Mouse (Mus musculus) midbrain, embryonic 10.5 days (tissue): ENCODE data around the gene Krt18. TPM values are rescaled to one million over a fixed set of nuclear protein-coding genes. Genes with fewer than 3 reads are reported as not detected.

Experiments
- DNase-seq: peaks from one replicate; pipeline ENCODE4 v3.0.0-alpha.2; 2017; ENCODE audit warnings: low spot score
- H3K27ac ChIP-seq: fragments of 300-500 bp; sonication (generic); replicated peaks from 2 replicates; pipeline ENCODE4 v1.5.1; 2016; ENCODE audit warnings: mild to moderate bottlenecking
- H3K27me3 ChIP-seq: fragments of 300-500 bp; sonication (generic); 2 replicates; pipeline ENCODE4 v1.6.1; 2016; ENCODE audit warnings: low read depth, mild to moderate bottlenecking; ENCODE audit not compliant: poor library complexity, severe bottlenecking
- H3K36me3 ChIP-seq: fragments of 300-500 bp; sonication (generic); 2 replicates; pipeline ENCODE4 v1.6.1; 2016; ENCODE audit warnings: mild to moderate bottlenecking, moderate library complexity
- H3K4me1 ChIP-seq: fragments of 300-500 bp; sonication (generic); 2 replicates; pipeline ENCODE4 v1.6.1; 2016
- H3K4me3 ChIP-seq: fragments of 300-500 bp; sonication (generic); 2 replicates; pipeline ENCODE4 v1.5.1; 2016; ENCODE audit warnings: mild to moderate bottlenecking, moderate library complexity
- H3K9me3 ChIP-seq: fragments of 300-500 bp; sonication (generic); replicated peaks from 2 replicates; pipeline ENCODE4 v1.6.1; 2016; ENCODE audit warnings: mild to moderate bottlenecking
- WGBS: fragments of 180-500 bp; shearing (Covaris S2); methylation state at CpG from one replicate; pipeline ENCODE4 v1.1.7; 2016; 5-methylcytosine and 5-hydroxymethylcytosine counted together
- polyA plus RNA-seq: library from polyadenylated mRNA; unstranded; fragments of >200 nt; fragmentation: Nextera tagmentation; extraction: Ambion mirVana; gene quantifications from 2 replicates; pipeline ENCODE4 v1.2.1, GENCODE M21; 2016

The Krt18 gene
- polyA plus RNA-seq, 1 experiment from 2014 or later, result 21.0 TPM

- H3K27ac ChIP-seq, result no peak overlapping the region
- 0 out of 2 replicates have a peak, but pooled peaks cover 6% of the 10 kb centered on the region for H3K9me3 ChIP-seq
- no peak for DNase-seq
- H3K27me3 ChIP-seq, result peaks cover 59% of the 10 kb centered on the region
- peaks cover 20% of the 10 kb centered on the region for H3K4me1 ChIP-seq
- H3K4me3 ChIP-seq, result no peak overlapping the region
- H3K36me3 ChIP-seq, result no peaks in the 10 kb centered on the region
- WGBS, result 92% methylated on average over 11 of the region's 11 CpGs
Observed at GRCm38 (mm10) chr15:101999676-102000335, 28.2 kb upstream of the Krt18 start.

GRCm38 (mm10) chr15:102002646-102003488, 25.1 kb upstream of the Krt18 start:
- H3K27ac ChIP-seq, result peak overlapping the region; percentile 47; the same call in 1 of the 2 replicates
- H3K9me3 ChIP-seq, result no peaks in the 10 kb centered on the region
- DNase-seq, result peak; percentile 80
- H3K36me3 ChIP-seq, result no peaks in the 10 kb centered on the region
- peaks cover 82% of the 10 kb centered on the region for H3K27me3 ChIP-seq
- H3K4me1 ChIP-seq, result peaks cover 27% of the 10 kb centered on the region
- peak overlapping the region; percentile 49 for H3K4me3 ChIP-seq
- 3% methylated on average over 34 of the region's 34 CpGs for WGBS

GRCm38 (mm10) chr15:102003516-102003915, 24.5 kb upstream of the Krt18 start:
- Histone ChIP-seq H3K27ac (peak overlapping the region; percentile 47; the same call in 1 of the 2 replicates), H3K9me3 (no peaks in the 10 kb centered on the region), H3K4me3 (peak overlapping the region; percentile 49), H3K36me3 (no peaks in the 10 kb centered on the region), H3K27me3 (peaks cover 89% of the 10 kb centered on the region), H3K4me1 (peaks cover 30% of the 10 kb centered on the region)
- 9% methylated on average over 12 of the region's 12 CpGs for WGBS
- DNase-seq, result no peak

- H3K9me3 ChIP-seq, result no peaks in the 10 kb centered on the region
- peak within 1 kb of the TSS; percentile 47; the same call in 1 of the 2 replicates for H3K27ac ChIP-seq
- DNase-seq, result no peak
- H3K4me3 ChIP-seq, result peak within 1 kb of the TSS; percentile 49
- peaks cover 90% of the 10 kb centered on the region for H3K27me3 ChIP-seq
- H3K36me3 ChIP-seq, result no peaks in the 10 kb centered on the region
- WGBS, result 15% methylated on average over 11 of the region's 11 CpGs
- H3K4me1 ChIP-seq, result peaks cover 30% of the 10 kb centered on the region
Observed at GRCm38 (mm10) chr15:102004189-102004588, 23.8 kb upstream of the Krt18 start, which contains the start of gene Krt8. TSS of gene Krt8 (minus strand) at chr15:102004482.

- H3K27me3 ChIP-seq, result peaks cover 86% of the 10 kb centered on the region
- DNase-seq, result no peak
- no peaks in the 10 kb centered on the region for H3K9me3 ChIP-seq
- no peak overlapping the region for H3K27ac ChIP-seq
- 50% methylated on average over 4 of the region's 4 CpGs for WGBS
- no peaks in the 10 kb centered on the region for H3K36me3 ChIP-seq
- H3K4me1 ChIP-seq, result peaks cover 30% of the 10 kb centered on the region
- H3K4me3 ChIP-seq, result no peak overlapping the region
Observed at GRCm38 (mm10) chr15:102005290-102005689, 22.7 kb upstream of the Krt18 start.

- Histone ChIP-seq H3K27ac (no peak overlapping the region), H3K4me1 (peaks cover 30% of the 10 kb centered on the region), H3K9me3 (no peaks in the 10 kb centered on the region)
Observed at GRCm38 (mm10) chr15:102006317-102006716, 21.7 kb upstream of the Krt18 start.

GRCm38 (mm10) chr15:102007097-102008069, 20.6 kb upstream of the Krt18 start:
- WGBS, result 56% methylated on average over 12 of the region's 12 CpGs
- Histone ChIP-seq H3K4me1 (peaks cover 24% of the 10 kb centered on the region), H3K27ac (no peak overlapping the region), H3K4me3 (no peak overlapping the region), H3K9me3 (no peaks in the 10 kb centered on the region), H3K36me3 (no peaks in the 10 kb centered on the region), H3K27me3 (peaks cover 65% of the 10 kb centered on the region)
- DNase-seq, result no peak

More at GRCm38 (mm10) chr15:102006317-102006716, 21.7 kb upstream of the Krt18 start:
- no peaks in the 10 kb centered on the region for H3K36me3 ChIP-seq
- 35% methylated on average over 11 of the region's 11 CpGs for WGBS
- peaks cover 75% of the 10 kb centered on the region for H3K27me3 ChIP-seq
- DNase-seq, result no peak
- no peak overlapping the region for H3K4me3 ChIP-seq

- no peak for DNase-seq
- peaks cover 21% of the 10 kb centered on the region for H3K4me1 ChIP-seq
- no peak overlapping the region for H3K4me3 ChIP-seq
- H3K27ac ChIP-seq, result no peak overlapping the region
- 82% methylated on average over 3 of the region's 3 CpGs for WGBS
- H3K36me3 ChIP-seq, result no peaks in the 10 kb centered on the region
- H3K9me3 ChIP-seq, result no peaks in the 10 kb centered on the region
- peaks cover 31% of the 10 kb centered on the region for H3K27me3 ChIP-seq
Observed at GRCm38 (mm10) chr15:102010569-102011245, 17.3 kb upstream of the Krt18 start.

GRCm38 (mm10) chr15:102012260-102012765, 15.7 kb upstream of the Krt18 start:
- H3K4me3 ChIP-seq, result no peak overlapping the region
- no peak for DNase-seq
- 67% methylated on average over 4 of the region's 4 CpGs for WGBS
- peaks cover 20% of the 10 kb centered on the region for H3K27me3 ChIP-seq
- H3K27ac ChIP-seq, result 0 out of 2 replicates have a peak overlapping the region, but pooled peaks have one; percentile 28
- peaks cover 33% of the 10 kb centered on the region for H3K4me1 ChIP-seq
- no peaks in the 10 kb centered on the region for H3K36me3 ChIP-seq
- no peaks in the 10 kb centered on the region for H3K9me3 ChIP-seq

- Histone ChIP-seq H3K9me3 (no peaks in the 10 kb centered on the region), H3K36me3 (no peaks in the 10 kb centered on the region), H3K4me3 (no peak overlapping the region), H3K27me3 (peaks cover 7% of the 10 kb centered on the region), H3K27ac (0 out of 2 replicates have a peak overlapping the region, but pooled peaks have one; percentile 38), H3K4me1 (peaks cover 32% of the 10 kb centered on the region)
- WGBS, result 53% methylated on average over 3 of the region's 3 CpGs
- DNase-seq, result no peak
Observed at GRCm38 (mm10) chr15:102013651-102014050, 14.3 kb upstream of the Krt18 start.

GRCm38 (mm10) chr15:102014848-102015247, 13.1 kb upstream of the Krt18 start:
- H3K36me3 ChIP-seq, result no peaks in the 10 kb centered on the region
- DNase-seq, result no peak
- no peak overlapping the region for H3K4me3 ChIP-seq
- H3K9me3 ChIP-seq, result no peaks in the 10 kb centered on the region
- H3K27ac ChIP-seq, result no peak overlapping the region
- peaks cover 5% of the 10 kb centered on the region for H3K27me3 ChIP-seq
- peaks cover 32% of the 10 kb centered on the region for H3K4me1 ChIP-seq
- WGBS, result 56% methylated on average over 3 of the region's 4 CpGs
